Mouse (Mus musculus) ES-E14 (cell line): ENCODE data around the gene Slc36a2. TPM values are rescaled to one million over a fixed set of nuclear protein-coding genes. Genes with fewer than 3 reads are reported as not detected.

Experiments used
- DNase-seq: peaks from one replicate; pipeline ENCODE4 v3.0.0-alpha.2; 2013; ENCODE audit warnings: low read depth, low spot score
- H3K27ac ChIP-seq: 2 replicates; pipeline ENCODE4 v1.5.1; 2012; ENCODE audit warnings: low read depth, mild to moderate bottlenecking, low read length, moderate library complexity, mixed read lengths; ENCODE audit not compliant: poor library complexity, insufficient read depth, severe bottlenecking
- H3K36me3 ChIP-seq: 2 replicates; pipeline ENCODE4 v1.6.1; 2012; ENCODE audit warnings: mild to moderate bottlenecking, low read length, moderate library complexity, mixed read lengths; ENCODE audit not compliant: control insufficient read depth, poor library complexity, insufficient read depth, severe bottlenecking
- H3K4me1 ChIP-seq, 2 experiments: fragments of 150-350 bp in 1 of 2; sonication (generic) in 1 of 2; 2 replicates each; pipeline ENCODE4 v1.6.1; 2012; ENCODE audit warnings: low read length in 2 of 2, mild to moderate bottlenecking in 1 of 2, mixed read lengths in 1 of 2; ENCODE audit not compliant: control insufficient read depth in 2 of 2, insufficient read depth in 2 of 2, poor library complexity in 1 of 2
- H3K4me3 ChIP-seq, 2 experiments: fragments of 150-350 bp in 1 of 2; sonication (generic) in 1 of 2; 2 replicates each; pipeline ENCODE4 v1.5.1; 2012; ENCODE audit warnings: low read length in 2 of 2, low read depth in 1 of 2, mild to moderate bottlenecking in 1 of 2, mixed read lengths in 1 of 2; ENCODE audit not compliant: insufficient read depth in 1 of 2, poor library complexity in 1 of 2, severe bottlenecking in 1 of 2
- H3K9ac ChIP-seq: 2 replicates; pipeline ENCODE4 v1.6.1; 2012; ENCODE audit warnings: low read depth, mild to moderate bottlenecking, low read length, mixed read lengths; ENCODE audit not compliant: poor library complexity, insufficient read depth, severe bottlenecking
- H3K9me3 ChIP-seq: fragments of 150-350 bp; sonication (generic); 2 replicates; pipeline ENCODE4 v1.6.1; 2012; ENCODE audit warnings: low read depth, mild to moderate bottlenecking, low read length; ENCODE audit not compliant: control insufficient read depth, insufficient read depth
- CHD2 ChIP-seq: IDR thresholded peaks from 2 replicates; pipeline ENCODE4 v1.6.1; 2014; ENCODE audit warnings: mild to moderate bottlenecking, low read depth, low read length, inconsistent platforms
- HCFC1 ChIP-seq: IDR thresholded peaks from 2 replicates; pipeline ENCODE4 v1.6.1; 2012; ENCODE audit warnings: low read length, inconsistent platforms, borderline replicate concordance; ENCODE audit not compliant: insufficient read depth
- MAFK ChIP-seq: IDR thresholded peaks from 2 replicates; pipeline ENCODE4 v1.6.1; 2014; ENCODE audit warnings: mild to moderate bottlenecking, low read depth, low read length, inconsistent platforms; ENCODE audit not compliant: insufficient read depth
- ZC3H11A ChIP-seq: IDR thresholded peaks from 2 replicates; pipeline ENCODE4 v1.6.1; 2012; ENCODE audit warnings: low read depth, mild to moderate bottlenecking, inconsistent platforms, low read length, borderline replicate concordance
- ZNF384 ChIP-seq: IDR thresholded peaks from 2 replicates; pipeline ENCODE4 v1.6.1; 2012; ENCODE audit warnings: low read depth, low read length, inconsistent platforms
- in situ Hi-C, 2 experiments: fragments of 600-800 bp; cut with MboI; formaldehyde crosslinking; loops; one replicate each; pipeline ENCODE4 v1.15.1; 2025; ENCODE audit warnings: low sequenced_read_pairs in 2 of 2, inconsistent platforms in 1 of 2; ENCODE audit not compliant: unreplicated experiment in 2 of 2
- total RNA-seq: library from RNA; depleted of rRNA; stranded (reverse); fragments of 300-350 nt; gene quantifications from 2 replicates; pipeline ENCODE4 v1.2.3, GENCODE M21; 2012

Slc36a2 gene
- total RNA-seq, 1 experiment = 0.09 TPM

GRCm38 (mm10) chr11:55155070-55155421 is 29.8 kb downstream of the Slc36a2 start:
- H3K27ac ChIP-seq = no peak overlapping the region
- no peak for TF ChIP-seq ZC3H11A
- TF ChIP-seq HCFC1 = no peak
- TF ChIP-seq MAFK = no peak
- no peak for TF ChIP-seq CHD2
- TF ChIP-seq ZNF384 = no peak
- H3K4me3 ChIP-seq = no peak overlapping the region
- H3K9me3 ChIP-seq = no peaks in the 10 kb centered on the region
- no peaks in the 10 kb centered on the region for H3K36me3 ChIP-seq
- in situ Hi-C loops = no loop called here
- H3K4me1 ChIP-seq = peaks cover 0 to 2% of the 10 kb centered on the region in 2 experiments; a peak in 1 of 4 replicates
- no peak overlapping the region for H3K9ac ChIP-seq
- no peak for DNase-seq

- Histone ChIP-seq H3K9ac (no peak overlapping the region), H3K4me3 (no peak overlapping the region), H3K9me3 (no peaks in the 10 kb centered on the region), H3K4me1 (peaks cover 0 to 2% of the 10 kb centered on the region in 2 experiments; a peak in 1 of 4 replicates), H3K27ac (no peak overlapping the region), H3K36me3 (no peaks in the 10 kb centered on the region)
- no peak for TF ChIP-seq ZNF384
- no peak for TF ChIP-seq ZC3H11A
- no peak for TF ChIP-seq MAFK
- TF ChIP-seq HCFC1 = no peak
- TF ChIP-seq CHD2 = no peak
- in situ Hi-C loops = no loop called here
- no peak for DNase-seq
Measured at GRCm38 (mm10) chr11:55154398-55155069, 30.3 kb downstream of the Slc36a2 start.

- Histone ChIP-seq H3K4me3 (no peak within 1 kb of the TSS), H3K9ac (no peak within 1 kb of the TSS), H3K27ac (no peak within 1 kb of the TSS), H3K36me3 (no peaks in the 10 kb centered on the region), H3K9me3 (no peaks in the 10 kb centered on the region), H3K4me1 (peaks cover 3 to 5% of the 10 kb centered on the region in 2 experiments; a peak in 2 of 4 replicates)
- no peak for TF ChIP-seq CHD2
- in situ Hi-C loops = no loop called here
- DNase-seq = no peak
Measured at GRCm38 (mm10) chr11:55151608-55152007, 33.3 kb downstream of the Slc36a2 start, which contains the start of gene Slc36a3. Gene Slc36a3, minus strand, starts transcription at chr11:55151708.

GRCm38 (mm10) chr11:55148461-55148860 is 36.4 kb downstream of the Slc36a2 start:
- no peak overlapping the region for H3K27ac ChIP-seq
- TF ChIP-seq ZNF384 = no peak
- no peak for TF ChIP-seq ZC3H11A
- TF ChIP-seq MAFK = no peak
- no peak for TF ChIP-seq CHD2
- TF ChIP-seq HCFC1 = no peak
- no peak overlapping the region for H3K4me3 ChIP-seq
- no peaks in the 10 kb centered on the region for H3K36me3 ChIP-seq
- in situ Hi-C loops = no loop called here
- peaks cover 3 to 5% of the 10 kb centered on the region in 2 experiments; a peak in 2 of 4 replicates for H3K4me1 ChIP-seq
- no peaks in the 10 kb centered on the region for H3K9me3 ChIP-seq
- no peak for DNase-seq
- H3K9ac ChIP-seq = no peak overlapping the region

- no peak for TF ChIP-seq HCFC1
- TF ChIP-seq MAFK = no peak
- no peak for TF ChIP-seq ZNF384
- no peak for TF ChIP-seq CHD2
- no peak for TF ChIP-seq ZC3H11A
- H3K9ac ChIP-seq = no peak overlapping the region
- DNase-seq = no peak
- H3K4me1 ChIP-seq = peaks cover 3 to 8% of the 10 kb centered on the region in 2 experiments; a peak in 2 of 4 replicates
- no peak overlapping the region for H3K27ac ChIP-seq
- in situ Hi-C loops = no loop called here
- no peak overlapping the region for H3K4me3 ChIP-seq
- no peaks in the 10 kb centered on the region for H3K9me3 ChIP-seq
- H3K36me3 ChIP-seq = no peaks in the 10 kb centered on the region
Measured at GRCm38 (mm10) chr11:55147423-55147822, 37.5 kb downstream of the Slc36a2 start.
